Mouse (Mus musculus): Measurements from ENCODE around the gene Hist1h3a.
A peak's percentile ranks its signal among the peaks of the same experiment; 100 is the strongest.
"Not testable (repeated sequence)": the region's sequence is repeated elsewhere in the genome, so short reads cannot be mapped to it uniquely, and the experiment has no call there.

Hist1h3a gene

GRCm38 (mm10) chr13:23761871-23762821 lies at the start of gene Hist1h3a:
Gene Hist1h3a (minus strand): TSS chr13:23762386.
- DNase-seq (ENCODE audit: low read depth, low spot score), result peak; percentile 95

- DNase-seq (ENCODE audit: low read depth, low spot score), result no peak
Observed at GRCm38 (mm10) chr13:23806422-23807052, 44.4 kb upstream of the Hist1h3a start, which contains the start of gene Slc17a2. Gene Slc17a2 (plus strand): TSS chr13:23806993.

GRCm38 (mm10) chr13:23804532-23804931 lies 42.3 kb upstream of the Hist1h3a start:
- DNase-seq (ENCODE audit: low read depth, low spot score), result no peak

- DNase-seq (ENCODE audit: low read depth, low spot score), result peak; percentile 70
Observed at GRCm38 (mm10) chr13:23799405-23799804, 37.2 kb upstream of the Hist1h3a start.

- DNase-seq (ENCODE audit: low read depth, low spot score), result peak; percentile 65
Observed at GRCm38 (mm10) chr13:23792520-23792919, 30.3 kb upstream of the Hist1h3a start.

GRCm38 (mm10) chr13:23779025-23779424 lies 16.8 kb upstream of the Hist1h3a start:
- DNase-seq (ENCODE audit: low read depth, low spot score), result no peak

GRCm38 (mm10) chr13:23778339-23778738 lies 16.2 kb upstream of the Hist1h3a start:
- no peak for DNase-seq (ENCODE audit: low read depth, low spot score)

GRCm38 (mm10) chr13:23772561-23773313 lies 10.6 kb upstream of the Hist1h3a start:
- DNase-seq (ENCODE audit: low read depth, low spot score), result no peak

GRCm38 (mm10) chr13:23769613-23770012 lies 7.4 kb upstream of the Hist1h3a start, which contains the start of gene Trim38:
Gene Trim38 (plus strand): TSS chr13:23769913.
- DNase-seq (ENCODE audit: low read depth, low spot score), result not testable (repeated sequence)

GRCm38 (mm10) chr13:23768834-23769397 lies 6.7 kb upstream of the Hist1h3a start:
- DNase-seq (ENCODE audit: low read depth, low spot score), result peak; percentile 55

GRCm38 (mm10) chr13:23766772-23767171 lies 4.6 kb upstream of the Hist1h3a start:
- no peak for DNase-seq (ENCODE audit: low read depth, low spot score)

GRCm38 (mm10) chr13:23765172-23765513 lies 3.0 kb upstream of the Hist1h3a start:
- DNase-seq (ENCODE audit: low read depth, low spot score), result no peak

- DNase-seq (ENCODE audit: low read depth, low spot score), result peak; percentile 25
Observed at GRCm38 (mm10) chr13:23764324-23765171, 2.4 kb upstream of the Hist1h3a start.

GRCm38 (mm10) chr13:23763586-23764323 lies 1.6 kb upstream of the Hist1h3a start, which contains the start of gene Hist1h1a:
Gene Hist1h1a (plus strand): TSS chr13:23763666.
- peak; percentile 91 for DNase-seq (ENCODE audit: low read depth, low spot score)

GRCm38 (mm10) chr13:23763242-23763585 lies 1.0 kb upstream of the Hist1h3a start:
- no peak for DNase-seq (ENCODE audit: low read depth, low spot score)

- DNase-seq (ENCODE audit: low read depth, low spot score), result peak; percentile 99
Observed at GRCm38 (mm10) chr13:23760972-23761864, 968 bp downstream of the Hist1h3a start, which contains the start of gene Hist1h4a. Gene Hist1h4a (minus strand): TSS chr13:23761230.

GRCm38 (mm10) chr13:23760240-23760971 lies 1.8 kb downstream of the Hist1h3a start:
- DNase-seq (ENCODE audit: low read depth, low spot score), result peak; percentile 80

GRCm38 (mm10) chr13:23759916-23760239 lies 2.3 kb downstream of the Hist1h3a start:
- no peak for DNase-seq (ENCODE audit: low read depth, low spot score)
